Mouse (Mus musculus): ENCODE results near the gene Sox6. TPM values are rescaled to one million over a fixed set of nuclear protein-coding genes. Genes with fewer than 3 reads are reported as not detected.

Sox6 gene
- polyA plus RNA-seq, 1 experiment from 2014 or later = 40.6 TPM

DNA sequence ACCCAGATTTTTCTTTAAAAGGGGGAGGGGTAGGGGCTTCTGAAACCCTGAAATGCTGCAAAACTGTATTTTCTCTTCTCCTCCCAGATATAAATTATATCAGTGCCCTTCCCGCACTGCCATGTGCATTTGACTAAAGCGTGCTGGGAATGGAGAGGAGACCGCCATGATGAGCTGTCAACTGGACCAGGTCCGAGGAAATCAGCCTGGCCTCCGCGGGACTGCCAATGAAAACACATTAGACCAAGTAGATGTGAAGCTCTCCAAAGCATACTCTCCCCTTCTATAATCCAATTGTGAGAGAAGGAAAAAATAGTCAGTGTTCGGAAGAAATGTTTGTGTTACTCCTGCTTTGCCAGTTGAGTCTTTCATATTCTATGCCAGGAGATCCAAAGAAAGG is 284.4 kb downstream of the Sox6 start:
- no peaks in the 10 kb centered on the region for H3K36me3 ChIP-seq (ENCODE audit: control insufficient read depth, insufficient read depth, low read length)
- ATAC-seq (ENCODE audit: insufficient number of reproducible peaks, insufficient read depth, low FRiP score, low read depth) = no peak
- no peaks in the 10 kb centered on the region for H3K27me3 ChIP-seq (ENCODE audit: control insufficient read depth, insufficient read depth, low read length)
- no peak overlapping the region for H3K27ac ChIP-seq (ENCODE audit: low read length)
- no peak overlapping the region for H3K4me2 ChIP-seq (replicated peaks; ENCODE audit: low read depth, low read length)
- no peaks in the 10 kb centered on the region for H3K9me3 ChIP-seq (ENCODE audit: control insufficient read depth, low read depth, low read length)
- H3K4me3 ChIP-seq (ENCODE audit: low read depth, low read length) = no peak overlapping the region
- H3K9ac ChIP-seq (replicated peaks; ENCODE audit: low read depth, low read length) = no peak overlapping the region
- WGBS = 88% methylated on average over 7 of the region's 7 CpGs
- peaks cover 10% of the 10 kb centered on the region; the same call in 1 of the 2 replicates for H3K4me1 ChIP-seq (ENCODE audit: control insufficient read depth, insufficient read depth, low read length)

DNA sequence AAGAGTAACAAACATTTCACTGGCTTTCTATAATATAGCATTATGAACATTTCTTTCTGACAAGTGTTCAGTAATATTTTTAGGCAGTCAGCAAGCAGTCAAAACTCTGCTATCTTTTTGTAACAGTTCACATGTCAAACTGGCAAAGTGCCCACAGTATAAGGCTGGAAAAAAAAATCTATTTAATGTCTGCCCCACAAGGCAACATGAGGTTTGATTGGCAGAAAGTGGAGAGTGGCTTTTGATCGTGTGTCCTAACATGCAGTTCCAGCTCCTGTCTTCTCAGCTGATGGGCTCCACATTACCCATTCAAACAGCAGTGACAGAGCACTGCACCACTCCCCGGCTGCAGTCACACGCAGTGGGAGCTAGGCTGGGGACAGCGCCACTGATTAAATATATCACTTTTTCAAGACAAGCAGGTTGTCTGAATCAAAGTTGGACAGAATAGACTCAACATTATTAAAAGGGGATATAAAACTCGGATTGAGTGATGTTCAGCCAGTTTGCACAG is 286.4 kb downstream of the Sox6 start:
- no peak overlapping the region for H3K4me2 ChIP-seq (replicated peaks; ENCODE audit: low read depth, low read length)
- no peak overlapping the region for H3K9ac ChIP-seq (replicated peaks; ENCODE audit: low read depth, low read length)
- H3K36me3 ChIP-seq (ENCODE audit: control insufficient read depth, insufficient read depth, low read length) = no peaks in the 10 kb centered on the region
- no peak overlapping the region for H3K27ac ChIP-seq (ENCODE audit: low read length)
- H3K4me1 ChIP-seq (ENCODE audit: control insufficient read depth, insufficient read depth, low read length) = peaks cover 18% of the 10 kb centered on the region; the same call in 1 of the 2 replicates
- H3K9me3 ChIP-seq (ENCODE audit: control insufficient read depth, low read depth, low read length) = no peaks in the 10 kb centered on the region
- 32% methylated on average over 5 of the region's 5 CpGs for WGBS
- ATAC-seq (ENCODE audit: insufficient number of reproducible peaks, insufficient read depth, low FRiP score, low read depth) = no peak
- H3K4me3 ChIP-seq (ENCODE audit: low read depth, low read length) = no peak overlapping the region
- no peaks in the 10 kb centered on the region for H3K27me3 ChIP-seq (ENCODE audit: control insufficient read depth, insufficient read depth, low read length)

DNA sequence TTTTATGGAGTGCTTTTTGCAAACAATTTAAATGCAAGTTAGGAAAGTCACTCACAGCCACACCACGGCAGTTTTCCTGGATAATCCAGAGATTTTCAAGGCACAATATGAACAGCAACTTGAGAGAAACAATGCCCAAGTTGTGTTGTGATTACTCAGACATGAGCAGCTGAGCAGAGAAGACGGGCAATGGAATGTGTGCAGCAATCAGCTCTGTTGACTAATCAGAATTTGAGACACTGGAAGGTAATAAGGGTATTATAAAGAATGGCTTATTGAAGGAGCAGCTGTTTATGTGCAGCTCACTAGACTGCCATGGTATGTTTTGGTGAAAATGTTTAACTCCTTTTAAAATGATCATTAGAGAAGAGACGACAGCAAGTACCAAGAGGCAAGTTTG is 287.5 kb downstream of the Sox6 start:
- ATAC-seq (ENCODE audit: insufficient number of reproducible peaks, insufficient read depth, low FRiP score, low read depth) = no peak
- no peaks in the 10 kb centered on the region for H3K9me3 ChIP-seq (ENCODE audit: control insufficient read depth, low read depth, low read length)

DNA sequence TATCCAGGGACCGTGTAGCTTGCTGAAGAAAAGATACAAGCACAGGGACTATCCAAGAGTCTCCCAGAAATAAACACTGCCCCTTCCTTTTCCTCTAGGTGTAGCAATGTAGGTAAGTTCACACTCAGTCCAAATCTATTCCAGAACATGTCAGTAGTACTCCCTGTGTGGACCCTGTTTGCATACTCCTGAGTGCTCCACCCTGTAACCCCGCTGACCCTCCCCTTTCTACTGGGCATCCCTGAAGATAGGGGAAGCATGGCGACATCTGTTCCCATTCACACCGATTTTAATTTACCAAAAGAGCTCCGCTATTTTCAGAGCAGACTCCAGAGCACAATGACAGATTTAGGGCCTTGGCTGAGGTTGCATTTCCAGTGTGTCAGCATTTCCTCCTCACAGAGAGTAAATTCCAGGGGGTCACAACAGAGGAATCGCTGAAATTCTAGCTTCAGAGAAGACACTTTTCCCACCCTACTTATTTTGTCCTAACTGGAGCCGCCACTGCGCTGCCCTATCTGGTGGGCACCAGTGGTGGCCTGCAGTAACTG is 288.2 kb downstream of the Sox6 start:
- 45% methylated on average over 8 of the region's 8 CpGs for WGBS

More for the DNA sequence above, 287.5 kb downstream of the Sox6 start:
- H3K9ac ChIP-seq (replicated peaks; ENCODE audit: low read depth, low read length) = no peak overlapping the region
- H3K27ac ChIP-seq (ENCODE audit: low read length) = no peak overlapping the region
- H3K4me3 ChIP-seq (ENCODE audit: low read depth, low read length) = no peak overlapping the region
- H3K27me3 ChIP-seq (ENCODE audit: control insufficient read depth, insufficient read depth, low read length) = no peaks in the 10 kb centered on the region
- no peaks in the 10 kb centered on the region for H3K36me3 ChIP-seq (ENCODE audit: control insufficient read depth, insufficient read depth, low read length)
- peaks cover 18% of the 10 kb centered on the region; the same call in 1 of the 2 replicates for H3K4me1 ChIP-seq (ENCODE audit: control insufficient read depth, insufficient read depth, low read length)
- H3K4me2 ChIP-seq (replicated peaks; ENCODE audit: low read depth, low read length) = no peak overlapping the region
- 30% methylated on average over 3 of the region's 3 CpGs for WGBS

DNA sequence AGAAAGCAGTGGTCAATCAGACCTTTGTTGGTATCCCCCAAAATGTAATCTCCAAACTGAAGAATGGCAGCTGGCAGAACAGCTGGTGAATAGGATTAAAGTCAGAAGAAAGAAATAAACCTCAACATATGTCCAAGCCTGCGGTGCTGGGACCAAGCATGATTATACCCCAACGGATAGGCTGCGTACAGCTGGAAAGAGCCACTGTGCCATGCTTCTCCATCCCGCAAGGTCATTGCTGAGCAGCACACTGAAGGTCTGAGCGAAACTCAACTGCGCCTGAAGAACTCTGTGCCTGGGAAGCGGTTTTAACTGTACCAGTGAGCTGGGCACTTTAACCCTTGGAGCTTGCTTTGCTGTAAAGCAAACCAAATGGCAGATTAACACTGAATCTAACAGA is 291.1 kb downstream of the Sox6 start:
- ATAC-seq (ENCODE audit: insufficient number of reproducible peaks, insufficient read depth, low FRiP score, low read depth) = 0 out of 2 replicates have a peak, but pooled peaks have one; percentile 46
- H3K9me3 ChIP-seq (ENCODE audit: control insufficient read depth, low read depth, low read length) = no peaks in the 10 kb centered on the region
- no peak overlapping the region for H3K27ac ChIP-seq (ENCODE audit: low read length)
- no peak overlapping the region for H3K9ac ChIP-seq (replicated peaks; ENCODE audit: low read depth, low read length)
- no peaks in the 10 kb centered on the region for H3K27me3 ChIP-seq (ENCODE audit: control insufficient read depth, insufficient read depth, low read length)
- no peak overlapping the region for H3K4me2 ChIP-seq (replicated peaks; ENCODE audit: low read depth, low read length)
- no peaks in the 10 kb centered on the region for H3K36me3 ChIP-seq (ENCODE audit: control insufficient read depth, insufficient read depth, low read length)
- WGBS = 48% methylated on average over 7 of the region's 7 CpGs
- no peak overlapping the region for H3K4me3 ChIP-seq (ENCODE audit: low read depth, low read length)
- peaks cover 18% of the 10 kb centered on the region; the same call in 1 of the 2 replicates for H3K4me1 ChIP-seq (ENCODE audit: control insufficient read depth, insufficient read depth, low read length)

More for the DNA sequence above, 288.2 kb downstream of the Sox6 start:
- Histone ChIP-seq H3K4me1 (ENCODE audit: control insufficient read depth, insufficient read depth, low read length) (peaks cover 18% of the 10 kb centered on the region; the same call in 1 of the 2 replicates), H3K9me3 (ENCODE audit: control insufficient read depth, low read depth, low read length) (no peaks in the 10 kb centered on the region), H3K36me3 (ENCODE audit: control insufficient read depth, insufficient read depth, low read length) (no peaks in the 10 kb centered on the region), H3K4me3 (ENCODE audit: low read depth, low read length) (no peak overlapping the region), H3K27me3 (ENCODE audit: control insufficient read depth, insufficient read depth, low read length) (no peaks in the 10 kb centered on the region), H3K27ac (ENCODE audit: low read length) (no peak overlapping the region), H3K9ac (replicated peaks; ENCODE audit: low read depth, low read length) (no peak overlapping the region), H3K4me2 (replicated peaks; ENCODE audit: low read depth, low read length) (no peak overlapping the region)
- no peak for ATAC-seq (ENCODE audit: insufficient number of reproducible peaks, insufficient read depth, low FRiP score, low read depth)

DNA sequence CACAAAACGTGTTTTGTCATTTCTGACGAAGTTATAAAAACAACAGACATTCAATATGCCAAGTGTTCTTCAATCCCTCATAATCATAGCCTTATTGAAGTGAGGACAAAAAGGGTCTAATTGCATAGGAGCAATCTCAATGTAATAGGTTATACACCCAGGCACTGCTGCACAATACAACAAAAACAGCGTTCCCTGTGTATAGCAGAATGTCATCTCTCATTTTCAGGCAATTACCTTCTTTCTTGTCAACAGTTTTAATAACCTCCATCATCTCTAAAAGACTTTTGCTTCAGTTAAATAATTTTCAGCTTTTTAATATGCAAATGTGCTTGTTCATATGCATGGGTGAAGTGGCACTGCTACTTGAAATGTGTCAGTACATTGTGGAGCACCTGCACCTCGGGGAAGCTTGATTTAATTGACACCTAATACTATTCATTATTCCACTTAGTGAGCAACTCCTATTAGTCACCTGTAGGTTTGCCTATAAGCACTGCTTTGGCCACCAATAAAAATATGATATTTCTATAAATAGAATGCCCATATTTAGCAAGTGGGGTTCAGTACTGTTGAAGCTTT is 292.8 kb downstream of the Sox6 start:
- Histone ChIP-seq H3K27ac (ENCODE audit: low read length) (no peak overlapping the region), H3K36me3 (ENCODE audit: control insufficient read depth, insufficient read depth, low read length) (no peaks in the 10 kb centered on the region), H3K4me1 (ENCODE audit: control insufficient read depth, insufficient read depth, low read length) (peaks cover 13% of the 10 kb centered on the region; the same call in 1 of the 2 replicates), H3K9ac (replicated peaks; ENCODE audit: low read depth, low read length) (no peak overlapping the region), H3K9me3 (ENCODE audit: control insufficient read depth, low read depth, low read length) (no peaks in the 10 kb centered on the region), H3K4me3 (ENCODE audit: low read depth, low read length) (no peak overlapping the region), H3K4me2 (replicated peaks; ENCODE audit: low read depth, low read length) (no peak overlapping the region), H3K27me3 (ENCODE audit: control insufficient read depth, insufficient read depth, low read length) (no peaks in the 10 kb centered on the region)
- WGBS = 75% methylated on average over 4 of the region's 4 CpGs
- ATAC-seq (ENCODE audit: insufficient number of reproducible peaks, insufficient read depth, low FRiP score, low read depth) = no peak

DNA sequence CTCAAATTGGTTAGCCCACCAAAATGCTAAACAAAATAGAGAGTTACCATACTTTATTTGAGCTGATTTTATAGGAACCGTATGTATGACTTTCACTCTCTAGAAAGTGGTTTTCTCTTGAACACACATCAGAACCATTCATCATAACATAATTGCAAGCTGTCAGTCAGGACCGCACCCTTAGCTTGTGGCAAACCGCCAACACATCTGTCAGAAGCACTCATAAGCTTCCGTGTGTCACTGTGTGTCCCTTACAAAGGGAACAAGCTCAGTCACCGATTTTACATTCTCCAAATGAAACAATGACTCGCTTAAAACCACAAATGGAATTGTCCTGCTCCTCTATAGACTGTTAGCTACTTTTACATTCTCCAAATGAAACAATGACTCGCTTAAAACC is 304.5 kb downstream of the Sox6 start:
- 62% methylated on average over 7 of the region's 7 CpGs for WGBS
- Histone ChIP-seq H3K36me3 (ENCODE audit: control insufficient read depth, insufficient read depth, low read length) (no peaks in the 10 kb centered on the region), H3K9ac (replicated peaks; ENCODE audit: low read depth, low read length) (no peak overlapping the region), H3K4me1 (ENCODE audit: control insufficient read depth, insufficient read depth, low read length) (no peaks in the 10 kb centered on the region), H3K4me3 (ENCODE audit: low read depth, low read length) (no peak overlapping the region), H3K9me3 (ENCODE audit: control insufficient read depth, low read depth, low read length) (no peaks in the 10 kb centered on the region), H3K27ac (ENCODE audit: low read length) (no peak overlapping the region), H3K4me2 (replicated peaks; ENCODE audit: low read depth, low read length) (no peak overlapping the region), H3K27me3 (ENCODE audit: control insufficient read depth, insufficient read depth, low read length) (no peaks in the 10 kb centered on the region)
- no peak for ATAC-seq (ENCODE audit: insufficient number of reproducible peaks, insufficient read depth, low FRiP score, low read depth)

DNA sequence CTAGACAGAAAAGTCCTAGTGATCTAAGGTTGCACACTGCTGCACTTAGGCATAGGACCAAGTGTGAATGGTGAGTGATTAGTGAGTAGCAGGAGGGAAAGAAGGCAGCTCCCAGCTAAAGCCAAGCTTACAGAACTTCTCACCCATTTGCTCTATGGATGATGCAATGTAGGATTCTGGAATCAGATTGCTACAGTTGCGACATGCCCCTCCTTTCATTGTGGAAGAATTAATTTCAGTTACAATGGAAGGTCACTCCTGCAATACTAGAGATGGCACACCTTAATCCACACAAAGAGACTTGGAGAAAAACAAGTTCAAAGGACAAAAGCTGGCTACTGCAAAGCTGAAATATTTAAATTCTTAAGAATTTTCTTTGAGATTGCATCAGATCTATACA is 305.8 kb downstream of the Sox6 start:
- H3K27me3 ChIP-seq (ENCODE audit: control insufficient read depth, insufficient read depth, low read length) = no peaks in the 10 kb centered on the region
- H3K4me3 ChIP-seq (ENCODE audit: low read depth, low read length) = no peak overlapping the region
- 70% methylated on average over 1 of the region's 1 CpGs for WGBS
- no peaks in the 10 kb centered on the region for H3K36me3 ChIP-seq (ENCODE audit: control insufficient read depth, insufficient read depth, low read length)
- H3K9me3 ChIP-seq (ENCODE audit: control insufficient read depth, low read depth, low read length) = no peaks in the 10 kb centered on the region
- no peak overlapping the region for H3K27ac ChIP-seq (ENCODE audit: low read length)
- no peak for ATAC-seq (ENCODE audit: insufficient number of reproducible peaks, insufficient read depth, low FRiP score, low read depth)
- H3K9ac ChIP-seq (replicated peaks; ENCODE audit: low read depth, low read length) = no peak overlapping the region
- H3K4me1 ChIP-seq (ENCODE audit: control insufficient read depth, insufficient read depth, low read length) = no peaks in the 10 kb centered on the region
- no peak overlapping the region for H3K4me2 ChIP-seq (replicated peaks; ENCODE audit: low read depth, low read length)
